Mouse (Mus musculus): ENCODE measurements around the gene Mob3a. TPM values are rescaled to one million over a fixed set of nuclear protein-coding genes. Genes with fewer than 3 reads are reported as not detected.
A peak's percentile ranks its signal among the peaks of the same experiment; 100 is the strongest.

Mob3a gene
- total RNA-seq, 1 experiment from 2014 or later, result 18.8 TPM

GRCm38 (mm10) chr10:80700038-80700504, 1.7 kb downstream of the Mob3a start:
- no peak for DNase-seq

- no peak for DNase-seq
Measured at GRCm38 (mm10) chr10:80698605-80699004, 3.2 kb downstream of the Mob3a start.

- no peak for DNase-seq
Measured at GRCm38 (mm10) chr10:80697812-80698211, 4.0 kb downstream of the Mob3a start.

- no peak for DNase-seq
Measured at GRCm38 (mm10) chr10:80697393-80697787, 4.4 kb downstream of the Mob3a start.

- DNase-seq, result no peak
Measured at GRCm38 (mm10) chr10:80696502-80697392, 5.0 kb downstream of the Mob3a start.

- no peak for DNase-seq
Measured at GRCm38 (mm10) chr10:80695801-80696501, 5.8 kb downstream of the Mob3a start.

GRCm38 (mm10) chr10:80695186-80695585, 6.6 kb downstream of the Mob3a start:
- DNase-seq, result peak; percentile 31

GRCm38 (mm10) chr10:80694159-80694938, 7.4 kb downstream of the Mob3a start:
- DNase-seq, result no peak

- DNase-seq, result no peak
Measured at GRCm38 (mm10) chr10:80693401-80694045, 8.3 kb downstream of the Mob3a start.

- DNase-seq, result no peak
Measured at GRCm38 (mm10) chr10:80692249-80693165, 9.3 kb downstream of the Mob3a start.

GRCm38 (mm10) chr10:80687850-80688249, 13.9 kb downstream of the Mob3a start:
- peak; percentile 63 for DNase-seq

- no peak for DNase-seq
Measured at GRCm38 (mm10) chr10:80686617-80687016, 15.2 kb downstream of the Mob3a start.

- DNase-seq, result no peak
Measured at GRCm38 (mm10) chr10:80684984-80685383, 16.8 kb downstream of the Mob3a start.

GRCm38 (mm10) chr10:80684214-80684613, 17.6 kb downstream of the Mob3a start:
- DNase-seq, result peak; percentile 70

GRCm38 (mm10) chr10:80683647-80684046, 18.1 kb downstream of the Mob3a start:
- no peak for DNase-seq

- DNase-seq, result no peak
Measured at GRCm38 (mm10) chr10:80682003-80682402, 19.8 kb downstream of the Mob3a start.

GRCm38 (mm10) chr10:80680260-80680696, 21.5 kb downstream of the Mob3a start:
- no peak for DNase-seq

GRCm38 (mm10) chr10:80679556-80680259, 22.1 kb downstream of the Mob3a start:
- peak; percentile 44 for DNase-seq

- peak; percentile 39 for DNase-seq
Measured at GRCm38 (mm10) chr10:80678601-80679377, 23.0 kb downstream of the Mob3a start.
